Mouse (Mus musculus): ENCODE data around the gene B4galnt1. TPM values are rescaled to one million over a fixed set of nuclear protein-coding genes. Genes with fewer than 3 reads are reported as not detected.
"Not testable (repeated sequence)": the region's sequence is repeated elsewhere in the genome, so short reads cannot be mapped to it uniquely, and the experiment has no call there.

B4galnt1 gene
- polyA plus RNA-seq, 1 experiment from 2014 or later: 27.2 TPM

- Histone ChIP-seq H3K4me2 (ENCODE audit: low read depth, low read length) (peak within 1 kb of the TSS; percentile 90), H3K9ac (replicated peaks) (peak within 1 kb of the TSS; percentile 63), H3K27ac (ENCODE audit: low read depth) (peak within 1 kb of the TSS; percentile 66), H3K27me3 (ENCODE audit: insufficient read depth, low read length) (peaks cover 36% of the 10 kb centered on the region), H3K4me3 (ENCODE audit: low read depth, low read length) (peak within 1 kb of the TSS; percentile 60), H3K36me3 (replicated peaks; ENCODE audit: insufficient read depth, low read length) (no peaks in the 10 kb centered on the region), H3K9me3 (ENCODE audit: low read length) (no peaks in the 10 kb centered on the region; the same call in 1 of the 2 replicates), H3K4me1 (ENCODE audit: insufficient read depth) (peaks cover 38% of the 10 kb centered on the region)
- peak; percentile 15 for ATAC-seq
- DNase-seq: no peak
- 6% methylated on average over 35 of the region's 35 CpGs for WGBS (ENCODE audit: insufficient replicate concordance)
- TF ChIP-seq EP300 (IDR thresholded peaks at IDR 0.05; ENCODE audit: low read depth) (no peak), CTCF (IDR thresholded peaks at IDR 0.05; ENCODE audit: low read depth) (no peak)
Observed at GRCm38 (mm10) chr10:127189651-127190381, 24.8 kb downstream of the B4galnt1 start, which contains the start of gene Arhgef25. TSS of gene Arhgef25 (minus strand) at chr10:127190083.

GRCm38 (mm10) chr10:127190398-127191190, 25.6 kb downstream of the B4galnt1 start:
- Histone ChIP-seq H3K4me2 (ENCODE audit: low read depth, low read length) (peak overlapping the region; percentile 90), H3K36me3 (replicated peaks; ENCODE audit: insufficient read depth, low read length) (no peaks in the 10 kb centered on the region), H3K9ac (replicated peaks) (no peak overlapping the region; the same call in 1 of the 2 replicates), H3K4me3 (ENCODE audit: low read depth, low read length) (no peak overlapping the region), H3K4me1 (ENCODE audit: insufficient read depth) (peaks cover 41% of the 10 kb centered on the region), H3K27me3 (ENCODE audit: insufficient read depth, low read length) (peaks cover 31% of the 10 kb centered on the region), H3K9me3 (ENCODE audit: low read length) (no peaks in the 10 kb centered on the region; the same call in 1 of the 2 replicates), H3K27ac (ENCODE audit: low read depth) (peak overlapping the region; percentile 66)
- no peak for TF ChIP-seq CTCF (IDR thresholded peaks at IDR 0.05; ENCODE audit: low read depth)
- TF ChIP-seq EP300 (IDR thresholded peaks at IDR 0.05; ENCODE audit: low read depth): no peak
- DNase-seq (no peak), ATAC-seq (no peak)
- WGBS (ENCODE audit: insufficient replicate concordance): 45% methylated on average over 14 of the region's 14 CpGs

GRCm38 (mm10) chr10:127191191-127192056, 26.4 kb downstream of the B4galnt1 start:
- no peak for TF ChIP-seq EP300 (IDR thresholded peaks at IDR 0.05; ENCODE audit: low read depth)
- TF ChIP-seq CTCF (IDR thresholded peaks at IDR 0.05; ENCODE audit: low read depth): no peak
- H3K9me3 ChIP-seq (ENCODE audit: low read length): no peaks in the 10 kb centered on the region; the same call in 1 of the 2 replicates
- DNase-seq (no peak), ATAC-seq (no peak)
- H3K4me1 ChIP-seq (ENCODE audit: insufficient read depth): peaks cover 45% of the 10 kb centered on the region
- 66% methylated on average over 19 of the region's 19 CpGs for WGBS (ENCODE audit: insufficient replicate concordance)
- no peak overlapping the region for H3K9ac ChIP-seq (replicated peaks)
- H3K4me2 ChIP-seq (ENCODE audit: low read depth, low read length): no peak overlapping the region
- peaks cover 31% of the 10 kb centered on the region for H3K27me3 ChIP-seq (ENCODE audit: insufficient read depth, low read length)
- peak overlapping the region; percentile 66; the same call in 1 of the 2 replicates for H3K27ac ChIP-seq (ENCODE audit: low read depth)
- no peaks in the 10 kb centered on the region for H3K36me3 ChIP-seq (replicated peaks; ENCODE audit: insufficient read depth, low read length)
- H3K4me3 ChIP-seq (ENCODE audit: low read depth, low read length): no peak overlapping the region

GRCm38 (mm10) chr10:127192057-127192328, 27.0 kb downstream of the B4galnt1 start:
- DNase-seq; H3K4me2 ChIP-seq (ENCODE audit: low read depth, low read length); H3K4me3 ChIP-seq (ENCODE audit: low read depth, low read length); H3K9ac ChIP-seq (replicated peaks); ATAC-seq; H3K36me3 ChIP-seq (replicated peaks; ENCODE audit: insufficient read depth, low read length); H3K9me3 ChIP-seq (ENCODE audit: low read length): not testable (repeated sequence)
- Histone ChIP-seq H3K4me1 (ENCODE audit: insufficient read depth) (peaks cover 45% of the 10 kb centered on the region), H3K27me3 (ENCODE audit: insufficient read depth, low read length) (peaks cover 31% of the 10 kb centered on the region), H3K27ac (ENCODE audit: low read depth) (0 out of 2 replicates have a peak overlapping the region, but pooled peaks have one; percentile 1)
- 84% methylated on average over 1 of the region's 1 CpGs for WGBS (ENCODE audit: insufficient replicate concordance)

- Histone ChIP-seq H3K4me2 (ENCODE audit: low read depth, low read length) (no peak overlapping the region), H3K4me3 (ENCODE audit: low read depth, low read length) (no peak overlapping the region), H3K4me1 (ENCODE audit: insufficient read depth) (peaks cover 44% of the 10 kb centered on the region), H3K27ac (ENCODE audit: low read depth) (no peak overlapping the region), H3K9ac (replicated peaks) (no peak overlapping the region), H3K27me3 (ENCODE audit: insufficient read depth, low read length) (peaks cover 23% of the 10 kb centered on the region), H3K36me3 (replicated peaks; ENCODE audit: insufficient read depth, low read length) (peaks cover 2% of the 10 kb centered on the region; the same call in 1 of the 2 replicates), H3K9me3 (ENCODE audit: low read length) (no peaks in the 10 kb centered on the region)
- DNase-seq: no peak
- no peak for TF ChIP-seq EP300 (IDR thresholded peaks at IDR 0.05; ENCODE audit: low read depth)
- no peak for TF ChIP-seq CTCF (IDR thresholded peaks at IDR 0.05; ENCODE audit: low read depth)
- ATAC-seq: no peak
- WGBS (ENCODE audit: insufficient replicate concordance): 78% methylated on average over 9 of the region's 9 CpGs
Observed at GRCm38 (mm10) chr10:127193011-127193410, 28.0 kb downstream of the B4galnt1 start.
